Mouse (Mus musculus) erythroblast, embryonic 14.5 days (primary cell): ENCODE results near the gene Dynlt1f. TPM values are rescaled to one million over a fixed set of nuclear protein-coding genes. Genes with fewer than 3 reads are reported as not detected.

Experiments
- polyA plus RNA-seq: library from polyadenylated mRNA; stranded (reverse); fragments of >175 nt; gene quantifications from 2 replicates; pipeline ENCODE4 v1.2.3, GENCODE M21; 2012

Gene Dynlt1f
- polyA plus RNA-seq, 1 experiment, result 0.26 TPM

Other genes with a start within 250 kb of the Dynlt1f start
- 2.4 and 2.6 TPM in 2 replicates for gene Dynlt1b, start 225.8 kb downstream of the Dynlt1f start, polyA plus RNA-seq
- 0.16 and 0.19 TPM in 2 replicates for gene Dynlt1c, start 54.2 kb downstream of the Dynlt1f start, polyA plus RNA-seq
- gene Sytl3, start 3.2 kb upstream of the Dynlt1f start, polyA plus RNA-seq, result 0.07 TPM in 1 of 2 replicates, not detected in the other
- gene Ezr, start 126.9 kb upstream of the Dynlt1f start, polyA plus RNA-seq, result 10.2 and 11.2 TPM in 2 replicates